Mouse (Mus musculus) NIH3T3 (cell line): ENCODE results near the gene Slc28a3.

Experiments used
- DNase-seq: peaks from one replicate; pipeline ENCODE4 v3.0.0-alpha.2; 2012; ENCODE audit warnings: low read depth

The Slc28a3 gene

DNA sequence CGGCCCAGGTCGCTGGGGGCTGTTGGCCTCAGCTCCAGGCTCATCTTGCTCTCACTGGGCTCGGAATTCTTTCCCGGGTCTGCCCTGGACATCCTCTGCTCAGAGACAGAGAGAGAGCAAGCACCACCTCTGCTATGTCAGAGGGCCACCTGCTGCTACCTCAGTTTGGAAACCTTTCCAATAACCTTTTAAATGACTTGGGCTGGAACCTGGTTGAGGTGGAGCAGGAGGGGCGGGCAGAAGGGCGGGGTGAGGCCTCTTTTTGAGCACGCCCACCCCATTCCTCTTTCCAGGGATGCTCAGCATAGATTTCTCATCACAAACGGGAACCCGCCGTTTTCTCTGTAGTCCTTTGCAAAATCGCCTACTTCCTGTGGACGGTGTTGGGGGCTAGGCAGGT lies at the start of gene Slc28a3:
TSS of gene Slc28a3 (minus strand) at position 162 of the 400 bp plus-strand sequence.
- DNase-seq: no peak

DNA sequence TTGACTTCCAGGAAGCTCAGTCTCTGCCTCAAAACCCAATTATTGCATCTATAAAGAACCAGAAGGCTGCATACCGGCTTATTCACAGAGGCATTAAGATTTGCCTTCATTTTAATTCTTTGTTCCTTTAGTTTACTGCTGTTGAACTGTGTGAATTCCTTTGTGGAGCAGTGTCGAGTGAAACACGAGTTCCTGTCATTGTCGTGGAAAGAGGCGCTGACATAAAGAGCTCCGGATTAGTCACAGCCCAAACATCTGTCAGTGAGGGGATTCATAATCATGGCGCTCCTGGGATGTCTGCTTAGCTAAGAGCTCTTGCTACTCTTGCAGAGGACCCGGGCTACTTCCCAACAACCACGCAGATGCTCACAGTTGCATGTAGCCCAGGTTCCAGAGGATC lies 47.3 kb upstream of the Slc28a3 start:
- DNase-seq: no peak

DNA sequence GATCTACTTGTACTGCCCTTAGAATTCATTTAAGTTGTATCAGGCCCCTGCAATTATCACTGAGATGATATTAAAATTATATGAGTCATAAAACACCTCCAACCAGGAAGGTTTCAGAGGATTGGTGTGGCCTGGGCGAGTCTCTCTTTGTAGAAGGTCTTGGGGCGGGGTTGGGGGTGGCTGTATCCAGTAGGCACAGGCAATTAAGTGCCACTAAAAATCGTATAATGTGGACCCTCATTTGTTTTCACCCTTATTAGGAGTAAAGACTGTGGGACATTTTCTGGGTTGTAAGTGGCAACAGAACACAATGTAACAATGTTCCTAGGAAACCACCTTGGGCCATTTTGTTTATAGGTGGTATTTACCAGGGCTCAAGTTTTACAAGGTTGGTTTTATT lies 46.2 kb upstream of the Slc28a3 start:
- DNase-seq: no peak

DNA sequence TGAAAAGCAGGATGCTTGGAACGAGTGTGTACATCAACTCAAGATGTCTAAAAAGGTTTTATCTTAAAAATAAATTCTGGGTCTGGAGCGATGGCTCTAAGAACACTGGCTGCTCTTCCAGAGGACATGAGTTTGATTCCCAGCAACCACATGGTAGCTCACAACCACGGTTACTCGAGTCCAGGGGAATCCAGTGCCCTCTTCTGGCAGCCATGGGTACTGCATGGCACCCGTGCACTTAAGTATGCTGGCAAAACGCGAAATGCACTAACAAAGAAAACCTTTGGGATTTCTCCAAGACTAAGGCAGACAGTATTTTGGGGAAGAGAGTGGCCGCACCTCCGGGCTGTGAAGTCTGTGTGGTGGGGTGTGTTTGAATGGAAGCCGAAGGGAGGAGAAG lies 44.9 kb upstream of the Slc28a3 start:
- no peak for DNase-seq

DNA sequence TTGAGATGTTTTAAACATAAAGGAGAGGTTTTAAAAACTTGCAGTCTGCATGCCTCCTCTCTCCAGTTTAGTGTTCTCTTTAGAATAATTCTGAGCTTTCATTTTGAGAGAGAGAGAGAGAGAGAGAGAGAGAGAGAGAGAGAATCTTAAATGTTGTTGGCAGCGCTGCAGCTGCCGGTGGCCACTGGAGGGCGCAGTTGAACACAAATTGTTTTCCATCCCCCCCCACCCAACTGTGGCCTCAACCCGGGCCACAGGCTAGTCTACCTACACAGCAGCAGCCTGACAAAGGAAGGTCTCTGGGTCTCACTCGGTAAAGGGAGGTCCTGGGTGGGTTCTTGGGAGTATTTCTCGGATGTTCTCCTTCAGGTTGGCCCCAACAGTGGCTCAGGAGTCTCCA lies 29.7 kb upstream of the Slc28a3 start:
- peak; percentile 62 for DNase-seq

DNA sequence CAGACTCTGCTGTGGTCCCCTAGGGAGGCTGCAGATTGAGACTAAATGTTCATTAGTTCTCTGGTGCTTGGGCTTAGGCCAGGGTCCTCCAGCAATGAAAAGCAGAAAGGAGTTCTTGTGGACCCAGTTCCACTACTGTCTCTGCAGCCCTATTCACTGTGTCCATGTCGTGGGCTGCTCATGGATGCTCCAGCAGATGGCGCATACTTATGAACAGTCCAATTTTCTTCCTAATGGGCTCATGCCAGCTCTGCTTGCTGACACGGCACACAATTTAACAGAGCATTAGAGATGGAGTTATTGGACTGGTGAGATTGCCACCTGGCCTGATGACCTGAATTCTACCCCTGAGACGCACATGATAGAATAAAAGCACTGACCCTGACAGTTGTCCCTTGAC lies 28.3 kb upstream of the Slc28a3 start:
- peak; percentile 57 for DNase-seq

DNA sequence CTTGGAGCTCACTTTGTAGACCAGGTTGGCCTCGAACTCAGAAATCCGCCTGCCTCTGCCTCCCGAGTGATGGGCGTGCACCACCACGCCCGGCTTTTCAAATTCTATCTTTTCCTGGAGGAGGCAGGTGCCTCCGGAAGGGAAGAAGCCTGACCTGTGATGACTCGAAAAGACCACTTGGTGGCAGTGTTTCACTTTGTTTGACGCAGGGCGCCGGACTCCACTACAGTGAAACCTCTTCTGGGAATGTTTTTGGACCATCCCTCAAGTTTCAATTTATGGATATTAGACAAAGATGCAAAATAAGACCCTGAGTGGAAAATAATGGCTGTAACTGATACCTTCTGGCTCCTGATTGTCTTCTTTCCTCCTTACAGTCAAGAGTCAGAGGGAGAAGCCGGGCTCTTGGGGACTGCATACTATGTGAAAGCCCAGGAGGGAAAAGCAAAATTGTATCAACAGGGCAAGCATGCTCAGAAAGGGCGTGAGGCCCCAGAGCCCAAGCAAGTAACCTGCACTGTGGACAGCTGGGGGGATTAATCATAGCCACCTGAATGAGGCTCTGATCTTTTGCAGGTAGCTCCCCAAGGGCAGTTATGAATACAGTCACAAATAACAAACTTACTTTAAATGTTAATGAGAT lies 26.8 kb upstream of the Slc28a3 start:
- DNase-seq: peak; percentile 75

DNA sequence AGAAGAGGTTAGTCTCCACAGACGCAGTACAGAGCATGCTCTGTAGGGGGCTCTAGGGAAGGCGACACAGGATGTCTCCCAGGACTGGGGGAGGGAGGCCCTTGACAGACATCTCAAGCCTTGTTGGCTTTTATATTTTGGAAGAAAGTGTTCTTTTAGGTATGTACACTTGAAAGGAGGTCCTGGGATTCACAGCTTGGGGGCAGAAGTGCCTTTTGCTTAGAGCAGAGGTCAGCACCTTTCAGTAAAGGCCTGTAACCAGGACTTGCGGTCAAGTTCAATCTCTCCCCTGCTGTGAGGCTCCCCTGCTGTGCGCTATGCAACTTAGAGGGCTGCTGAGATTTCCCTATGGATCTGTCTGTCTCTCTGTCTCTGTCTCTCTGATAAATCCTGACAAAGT lies 23.2 kb upstream of the Slc28a3 start:
- no peak for DNase-seq

DNA sequence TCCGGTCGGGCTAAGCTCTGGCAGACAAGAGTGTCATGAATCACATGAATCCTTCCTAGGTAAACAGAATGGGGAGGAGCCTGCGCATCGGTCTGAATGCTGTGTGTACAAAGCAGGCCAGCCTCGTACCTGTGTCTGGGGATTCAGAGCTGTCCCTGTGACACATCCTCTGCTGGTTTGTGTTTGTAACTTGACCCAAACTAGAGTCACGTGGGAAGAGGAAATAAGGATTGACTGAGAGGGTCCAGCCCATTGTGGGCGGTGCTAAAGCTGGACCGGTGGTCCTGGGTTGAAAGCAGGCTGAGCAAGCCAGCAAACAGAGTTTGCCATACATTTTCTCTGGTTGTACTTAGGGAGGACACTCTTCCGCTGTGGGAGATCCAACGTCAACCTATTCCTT lies 20.1 kb upstream of the Slc28a3 start:
- no peak for DNase-seq

DNA sequence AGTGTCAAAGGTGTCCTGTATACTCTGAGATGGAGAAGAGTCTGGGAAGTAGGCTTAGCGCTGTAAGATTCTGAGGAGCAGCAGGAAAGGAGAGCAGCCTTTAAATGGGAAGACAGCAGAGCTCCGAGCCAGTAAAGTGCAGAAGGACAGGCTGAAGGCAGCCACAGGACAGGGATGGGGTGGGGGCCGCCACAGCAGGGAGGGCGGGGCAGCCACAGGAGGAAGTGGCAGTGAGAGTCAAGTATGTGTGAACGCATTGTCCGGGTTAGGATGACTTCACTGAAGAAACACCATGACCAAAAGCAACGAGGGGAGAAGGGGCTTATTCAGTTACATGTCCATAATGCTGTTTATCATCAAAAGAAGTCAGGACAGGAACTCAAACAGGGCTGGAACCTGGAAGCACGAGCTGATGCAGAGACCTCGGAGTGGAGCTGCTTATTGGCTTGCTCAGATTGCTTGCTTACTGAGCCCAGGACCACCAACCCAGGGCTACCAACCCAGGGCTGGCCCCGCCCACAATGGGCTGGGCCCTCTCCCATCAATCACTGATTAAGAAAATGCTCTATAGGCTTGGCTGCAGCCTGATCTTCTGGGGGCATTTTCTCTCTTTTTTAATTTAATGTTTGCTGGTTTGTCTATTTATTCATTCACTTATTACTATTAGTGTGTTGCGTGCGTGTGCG lies 18.8 kb upstream of the Slc28a3 start:
- no peak for DNase-seq

DNA sequence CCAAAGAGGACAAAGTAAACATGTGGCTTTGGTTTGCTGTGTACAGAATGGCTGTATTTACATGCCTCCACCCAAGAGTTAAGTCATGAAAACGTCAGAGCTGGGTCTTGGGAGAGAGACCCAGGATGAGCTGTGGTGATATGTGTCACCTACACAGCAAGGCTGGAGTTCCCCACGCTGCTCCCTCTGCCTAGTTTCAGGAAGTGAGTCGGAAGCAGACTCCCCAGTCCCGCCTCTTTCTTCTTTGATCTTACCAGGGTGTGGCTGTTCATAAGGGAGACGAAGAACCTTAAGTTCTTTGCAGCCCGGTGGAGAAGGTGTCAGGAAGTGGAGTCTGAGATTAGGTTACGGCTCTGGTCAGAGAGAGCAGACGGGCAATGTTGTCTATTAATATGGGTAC lies 12.0 kb upstream of the Slc28a3 start:
- no peak for DNase-seq

DNA sequence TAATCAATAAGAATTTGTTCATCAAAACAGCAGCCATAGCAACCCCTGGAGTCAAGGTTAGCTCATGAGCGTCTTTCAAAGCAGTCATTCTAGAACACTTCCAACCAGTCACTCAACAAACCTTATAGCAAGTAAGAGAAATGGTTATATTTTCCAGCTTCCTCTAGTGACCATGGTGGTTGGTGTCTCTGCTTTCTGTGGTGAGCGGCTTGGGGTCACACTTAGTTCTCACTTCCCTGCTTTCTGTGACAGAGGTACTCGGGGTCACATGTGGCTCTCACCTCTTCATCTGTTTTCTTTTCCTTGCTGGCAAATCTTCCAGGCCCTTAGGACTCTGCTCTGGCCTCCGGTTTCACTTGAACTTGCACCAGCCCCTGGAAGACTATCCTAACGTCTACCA lies 8.6 kb upstream of the Slc28a3 start:
- no peak for DNase-seq

DNA sequence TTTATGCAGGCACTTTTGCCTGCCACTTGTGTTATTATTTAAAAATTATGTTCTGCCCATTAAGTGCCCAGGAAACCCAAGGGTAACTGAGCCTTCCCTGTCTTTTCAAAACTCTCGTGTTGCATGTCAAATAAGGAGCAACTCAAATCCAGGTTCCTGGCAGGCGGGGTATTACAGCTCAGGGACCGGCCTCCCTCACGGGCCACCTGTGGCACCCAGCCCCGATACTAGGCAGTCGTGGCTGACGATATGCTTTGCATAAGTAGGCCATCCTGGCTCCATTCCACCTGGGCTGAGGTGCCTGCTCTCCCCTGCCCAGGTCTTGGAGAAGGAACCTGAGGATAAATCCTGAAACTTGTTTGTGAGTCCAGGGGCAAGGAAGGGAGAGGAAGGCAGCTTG lies 618 bp downstream of the Slc28a3 start:
- no peak for DNase-seq

DNA sequence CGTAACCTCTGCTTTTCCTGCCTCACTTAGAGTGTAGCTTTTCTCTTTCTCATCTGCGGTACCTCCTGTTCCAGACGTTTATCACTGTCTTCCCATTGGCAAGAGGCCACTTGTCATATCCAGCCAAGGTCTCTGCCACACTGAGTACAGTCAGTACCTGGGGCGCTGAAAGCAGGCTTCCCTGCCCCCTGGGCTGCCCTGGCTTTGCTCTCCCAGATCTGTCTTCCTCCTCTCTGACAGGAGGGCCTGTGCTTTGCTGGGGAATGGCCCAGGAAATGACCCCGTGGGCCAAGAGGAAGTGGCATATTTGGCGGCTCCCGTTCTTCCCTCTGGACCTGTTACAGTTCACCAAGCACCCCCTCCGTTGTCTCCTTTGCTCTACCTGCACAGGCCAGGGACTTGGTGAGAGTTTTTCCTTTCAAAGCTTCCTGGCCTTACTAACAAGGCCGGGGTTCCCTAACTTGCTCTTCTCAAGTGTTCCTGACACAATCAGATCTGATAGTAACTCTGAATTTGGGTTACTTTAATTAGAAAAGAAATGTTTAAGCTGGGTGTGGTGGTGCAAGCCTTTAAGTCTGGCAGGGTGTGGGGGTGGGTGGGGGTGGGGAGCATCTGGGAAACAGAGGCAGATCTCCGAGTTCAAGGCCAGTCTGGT lies 9.3 kb downstream of the Slc28a3 start:
- no peak for DNase-seq

DNA sequence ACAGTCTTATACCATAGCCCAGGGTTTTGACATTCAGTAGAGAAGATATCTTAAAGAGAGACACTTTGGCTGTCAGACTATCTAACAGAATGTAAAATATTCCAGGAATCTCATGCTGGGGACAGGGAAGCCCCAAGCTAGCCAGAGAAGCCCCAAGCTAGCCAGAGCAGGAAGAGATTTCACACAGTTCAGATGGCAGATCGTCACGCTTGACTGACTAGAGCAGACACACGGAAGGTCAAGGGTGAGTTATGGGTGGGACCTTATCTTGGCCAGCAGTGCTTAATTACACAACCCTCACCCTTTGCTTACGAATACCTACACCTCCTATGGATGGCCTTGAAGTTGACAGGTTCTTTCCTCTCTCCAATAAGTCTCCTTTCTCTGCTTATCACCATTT lies 12.1 kb downstream of the Slc28a3 start:
- DNase-seq: no peak

DNA sequence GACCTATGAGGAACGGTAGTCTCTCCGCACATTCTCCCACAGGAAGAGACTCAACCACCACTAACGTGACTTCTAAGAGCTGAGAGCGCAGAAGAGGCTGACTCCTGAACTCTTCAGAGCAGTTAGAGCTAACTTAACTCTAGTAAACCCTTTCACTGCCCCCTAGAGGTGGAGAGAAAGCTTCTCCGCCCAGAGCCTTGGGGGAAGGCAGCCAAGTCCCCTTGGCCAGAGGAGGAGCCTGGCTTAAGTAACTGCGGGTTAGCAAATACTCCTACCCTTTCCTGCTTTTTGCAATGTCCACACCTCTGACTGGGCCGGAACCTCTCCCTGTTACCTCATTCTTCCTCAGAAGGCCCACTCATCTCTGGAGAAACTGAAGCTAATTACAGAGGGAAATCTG lies 17.5 kb downstream of the Slc28a3 start:
- DNase-seq: peak; percentile 73

DNA sequence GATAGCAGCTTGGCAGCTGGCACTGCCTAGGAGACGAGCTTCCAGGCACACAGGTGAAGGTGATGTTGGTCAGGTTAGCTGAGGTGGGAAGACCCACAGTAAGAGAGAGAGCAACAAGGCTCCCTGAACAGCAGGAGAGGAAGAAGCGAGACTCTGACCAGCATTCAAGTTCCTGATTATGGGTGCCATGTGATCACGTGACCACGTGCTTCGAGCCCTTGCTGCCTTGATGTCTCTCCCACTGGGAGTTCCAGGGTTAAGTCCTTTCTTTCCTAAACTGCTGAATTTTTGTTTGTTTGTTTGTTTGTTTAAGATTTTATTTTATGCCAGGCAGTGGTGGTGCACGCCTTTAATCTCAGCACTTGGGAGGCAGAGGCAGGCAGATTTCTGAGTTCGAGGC lies 18.8 kb downstream of the Slc28a3 start:
- DNase-seq: no peak

DNA sequence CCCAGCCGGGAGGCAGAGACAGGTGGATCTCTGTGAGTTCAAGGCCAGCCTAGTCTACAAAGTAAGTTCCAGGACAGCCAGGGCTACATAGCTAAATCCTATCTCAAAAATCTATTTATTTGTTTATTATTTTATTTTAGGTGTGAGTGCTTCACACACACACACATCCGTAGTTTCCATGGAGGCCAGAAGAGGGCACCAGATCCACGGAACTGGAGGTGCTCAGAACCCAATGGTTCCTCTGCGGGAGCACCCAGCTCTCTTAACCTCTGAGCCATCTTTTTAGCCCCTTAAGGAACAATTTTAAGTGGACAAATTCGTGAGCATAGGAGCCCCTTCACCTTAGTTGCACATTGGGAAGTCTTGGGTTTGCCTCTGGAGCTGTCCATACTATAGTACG lies 20.0 kb downstream of the Slc28a3 start:
- peak; percentile 66 for DNase-seq

DNA sequence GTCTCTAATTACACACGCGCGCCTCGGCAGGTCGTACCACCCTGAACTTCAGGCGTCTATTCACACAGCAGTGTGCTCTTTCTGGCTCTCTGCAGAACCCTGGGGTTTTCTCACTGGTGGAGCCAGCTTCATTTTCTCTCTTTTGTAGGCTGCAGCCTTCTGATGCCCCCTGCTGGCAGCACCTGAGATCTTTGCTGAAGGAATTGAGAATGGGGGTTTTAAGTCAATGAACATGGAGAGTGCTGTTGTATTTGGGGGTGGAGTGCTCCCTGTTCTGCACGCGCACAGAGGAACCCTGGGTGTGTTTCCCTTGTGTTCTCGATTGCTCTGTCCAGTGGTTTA lies 21.2 kb downstream of the Slc28a3 start:
- DNase-seq: peak; percentile 85

DNA sequence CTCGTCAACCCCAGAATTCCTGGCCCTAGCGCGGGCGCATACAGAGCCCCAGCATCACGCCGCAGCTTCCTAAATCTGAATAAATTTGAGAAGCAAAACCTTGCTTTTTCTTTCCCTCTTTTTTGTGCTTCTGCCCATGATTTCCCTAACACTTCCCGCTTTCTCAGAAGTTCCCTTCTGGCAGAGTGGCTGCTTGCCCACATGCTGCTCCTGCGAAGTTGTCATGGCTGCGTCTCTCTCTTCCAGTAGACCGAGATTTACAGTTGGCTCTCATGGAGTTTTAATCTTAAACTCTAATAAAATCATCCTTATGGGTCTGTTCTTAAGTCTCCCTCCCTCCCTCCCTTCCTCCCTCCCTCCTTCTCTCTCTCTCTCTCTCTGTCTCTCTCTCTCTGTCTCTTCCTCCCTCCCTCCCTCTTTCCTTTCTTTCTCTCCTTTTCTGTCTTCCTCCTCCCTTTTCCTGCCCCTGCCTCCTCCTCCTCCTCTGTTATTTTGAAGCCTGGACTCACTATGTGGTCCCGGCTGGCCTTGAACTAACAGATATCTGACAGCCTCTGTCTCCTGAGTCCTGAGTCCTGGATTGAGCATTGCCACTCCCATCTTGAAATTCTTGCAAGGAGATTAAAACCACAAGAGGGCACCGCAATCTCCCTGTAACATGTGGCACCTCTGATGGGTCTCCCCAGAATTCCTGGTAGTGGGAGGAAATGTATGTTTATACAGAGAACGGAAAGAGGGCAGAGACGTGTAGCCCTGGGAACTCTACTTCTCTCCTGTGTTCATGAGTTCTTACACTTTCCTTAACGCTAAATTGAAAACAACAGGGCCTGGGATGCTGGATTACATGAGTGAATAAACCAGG lies 21.8 kb downstream of the Slc28a3 start:
- no peak for DNase-seq

DNA sequence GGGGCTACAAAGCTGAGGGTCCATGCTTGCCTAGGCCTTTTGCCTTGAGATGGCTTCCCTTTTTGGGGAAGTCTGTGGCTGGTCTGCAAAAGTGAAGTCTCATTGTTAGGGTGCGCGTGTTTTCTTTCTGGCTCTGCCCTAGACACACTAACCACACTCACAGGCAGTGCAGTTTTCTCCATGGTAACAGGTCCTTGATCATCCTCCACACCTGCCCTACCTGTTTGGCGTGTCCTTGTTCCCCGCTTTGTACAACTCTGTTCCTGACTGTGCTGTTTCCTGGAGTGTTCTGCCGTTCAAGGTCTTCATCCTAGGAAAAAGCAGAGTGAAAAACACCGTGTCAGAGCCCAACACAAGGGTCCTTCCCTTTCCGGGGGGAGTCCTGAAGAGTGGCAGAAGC lies 22.7 kb downstream of the Slc28a3 start:
- no peak for DNase-seq

DNA sequence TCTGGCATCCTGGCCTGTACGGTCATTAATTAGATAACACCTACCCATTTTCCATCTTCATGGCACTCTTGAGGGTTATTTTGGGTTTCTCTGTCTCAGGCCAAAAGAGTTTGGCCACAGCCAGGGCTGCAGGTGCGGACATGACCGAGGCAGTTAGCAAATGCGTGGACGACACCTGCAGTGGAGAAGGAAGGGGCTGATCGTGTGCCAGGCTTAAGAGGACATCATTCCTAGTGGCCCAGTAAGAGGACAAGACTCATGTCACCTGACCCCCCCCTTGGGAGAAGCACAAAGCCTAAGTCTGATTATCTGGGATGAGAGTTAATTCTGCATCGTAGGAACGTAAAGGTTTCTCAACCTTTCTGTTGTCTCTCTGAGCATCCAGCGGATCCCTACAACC lies 44.5 kb downstream of the Slc28a3 start:
- no peak for DNase-seq
